Mouse (Mus musculus): ENCODE measurements around the gene Ldlrad1.

GRCm38 (mm10) chr4:107166700-107167099 lies 42.3 kb upstream of the Ldlrad1 start:
- no peak for TF ChIP-seq CTCF (IDR thresholded peaks at IDR 0.05; ENCODE audit: low read depth)
- TF ChIP-seq EP300 (IDR thresholded peaks at IDR 0.05; ENCODE audit: low read depth): no peak

Measured in liver, embryonic 14.5 days (tissue).